Mouse (Mus musculus) kidney, adult 2 months (tissue): ENCODE measurements at regions not wholly inside any gene's neighbourhood (a gene's known extent, or its start where the extent isn't known, plus 50 kb on each side); places are given as distances from the start of the nearest gene placed in this dataset.

Experiments used
- CTCF ChIP-seq: fragments of 200-500 bp; conservative IDR thresholded peaks from 2 replicates; pipeline ENCODE4 v1.5.1; 2011; ENCODE audit warnings: low read depth, mild to moderate bottlenecking, control low read depth, low read length, moderate library complexity, mixed read lengths; ENCODE audit not compliant: insufficient read depth, insufficient read length
- POLR2A ChIP-seq: fragments of 200-500 bp; IDR thresholded peaks from one replicate; pipeline ENCODE4 v1.6.1; 2011; ENCODE audit warnings: low read depth, low read length, control low read depth

DNA sequence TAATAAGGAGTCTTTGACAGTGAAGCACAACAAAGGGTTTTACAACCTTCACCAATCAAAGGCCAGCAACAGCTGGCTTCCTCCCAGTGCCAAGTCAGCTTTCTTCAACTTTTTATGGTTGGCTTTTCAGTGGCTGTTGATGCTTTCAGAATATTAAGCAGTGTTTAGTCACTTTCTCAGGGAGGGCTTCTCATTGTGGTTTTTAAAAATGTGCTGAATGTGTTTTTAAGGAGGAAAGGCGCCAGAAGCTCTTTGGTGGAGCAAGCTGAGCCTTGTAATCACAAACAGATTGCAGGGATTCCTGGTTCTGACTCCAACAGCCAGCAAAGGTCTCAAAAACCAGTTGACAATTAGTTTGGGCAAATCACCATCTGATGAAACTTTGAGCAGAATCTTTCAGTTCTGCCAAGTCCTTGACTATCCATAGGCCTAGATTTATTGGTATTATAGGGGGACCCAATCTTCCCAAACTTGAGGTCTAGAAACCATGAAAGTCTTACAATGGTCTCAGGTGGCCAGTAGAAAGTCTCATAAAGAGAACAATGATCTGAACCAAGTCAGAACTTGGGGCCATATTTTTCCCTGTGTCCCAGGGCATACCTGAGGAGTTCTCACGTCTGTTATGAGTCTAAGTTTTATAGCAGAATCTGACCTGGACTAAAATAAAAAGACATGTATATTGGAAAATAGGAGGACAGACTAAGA is 251.9 kb upstream of the Cpeb2 start:
- TF ChIP-seq CTCF = no peak
- no peak for TF ChIP-seq POLR2A
